Comparison of ENCODE assay signal across 11 mouse cellular contexts in the genomic region with DNA sequence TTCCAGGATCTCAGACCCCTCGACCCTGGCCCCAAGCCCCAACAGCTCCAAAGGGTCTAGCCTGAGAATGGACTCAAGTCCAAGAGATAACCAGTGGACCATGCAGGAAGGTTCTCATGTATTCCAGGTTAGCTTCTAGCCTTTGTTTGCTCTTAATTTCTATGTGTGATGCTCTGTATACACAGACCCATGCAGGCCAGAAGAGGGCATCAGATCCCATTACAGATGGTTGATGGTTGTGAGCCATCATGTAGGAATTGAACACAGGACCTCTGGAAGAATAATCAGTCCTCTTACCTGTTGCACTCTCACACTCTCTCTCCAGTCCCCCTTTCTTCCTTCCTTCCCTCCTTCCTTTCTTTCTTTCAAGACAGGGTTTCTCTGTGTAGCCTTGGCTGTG. TPM values are rescaled to one million over a fixed set of nuclear protein-coding genes. Genes with fewer than 3 reads are reported as not detected.
DNase-seq lines count a peak whose midpoint lies in the region; ATAC-seq and TF ChIP-seq lines count a peak whose summit lies in the region.
"Had no signal": no experiment of that assay in that cellular context is flagged by ENCODE, and none has a peak within 500 bp of the region (broad histone marks: within the 10 kb centered on the region; RNA-seq: fewer than 3 reads in every experiment).

No protein-coding gene starts in this region.

- no peaks in the 10 kb centered on the region for H3K36me3 ChIP-seq in heart, adult 2 months (ENCODE audit: control insufficient read depth, insufficient read depth, low read length)
- H3K36me3 ChIP-seq in kidney, embryonic 16.5 days (ENCODE audit: insufficient read depth, low read length): peaks cover 14% of the 10 kb centered on the region
- no peaks in the 10 kb centered on the region; the same call in 1 of the 2 replicates for H3K36me3 ChIP-seq in liver, embryonic 14.5 days (replicated peaks; ENCODE audit: control insufficient read depth, insufficient read depth, low read depth)

- H3K9me3 ChIP-seq in kidney, embryonic 16.5 days (ENCODE audit: low read length): no peaks in the 10 kb centered on the region
- no peaks in the 10 kb centered on the region for H3K9me3 ChIP-seq in liver, embryonic 14.5 days (ENCODE audit: control insufficient read depth, low read length)
- H3K9me3 ChIP-seq: forebrain, embryonic 13.5 days had no signal

- no peaks in the 10 kb centered on the region for H3K27me3 ChIP-seq in heart, adult 2 months (ENCODE audit: control insufficient read depth, insufficient read depth, low read length)
- H3K27me3 ChIP-seq in kidney, embryonic 16.5 days (ENCODE audit: insufficient read depth, low read length): peaks cover 16% of the 10 kb centered on the region
- H3K27me3 ChIP-seq in liver, embryonic 14.5 days (ENCODE audit: control insufficient read depth, insufficient read depth, low read length): peaks cover 31% of the 10 kb centered on the region

- H3K27ac ChIP-seq in heart, adult 2 months: peak overlapping the region; percentile 84
- H3K27ac ChIP-seq in kidney, embryonic 16.5 days (ENCODE audit: low read length): peak overlapping the region; percentile 75
- H3K27ac ChIP-seq in brown adipose tissue, adult 24 weeks (replicated peaks; ENCODE audit: low read depth, low read length): peak overlapping the region; percentile 87
- no peak overlapping the region for H3K27ac ChIP-seq in liver, embryonic 14.5 days
- H3K27ac ChIP-seq: forebrain, embryonic 13.5 days had no signal

- intact Hi-C loops in heart, adult 2 months (cut with DNase I): no loop called here
- intact Hi-C loops in heart, postnatal 14 days (cut with DNase I): no loop called here

- peaks cover 12% of the 10 kb centered on the region for H3K4me1 ChIP-seq in heart, adult 2 months (ENCODE audit: control insufficient read depth, insufficient read depth, low read length)
- H3K4me1 ChIP-seq in kidney, embryonic 16.5 days (ENCODE audit: insufficient read depth, low read length): peaks cover 22% of the 10 kb centered on the region; the same call in 1 of the 2 replicates
- peaks cover 10% of the 10 kb centered on the region; the same call in 1 of the 2 replicates for H3K4me1 ChIP-seq in brown adipose tissue, adult 24 weeks (ENCODE audit: control insufficient read depth, insufficient read depth, insufficient read length, low read length)
- peaks cover 6 to 27% of the 10 kb centered on the region in 2 experiments for H3K4me1 ChIP-seq in liver, embryonic 14.5 days (replicated peaks; ENCODE audit: control insufficient read depth in 2 of 2, insufficient read depth in 2 of 2, low read length in 1 of 2)

- TF ChIP-seq EP300 in heart, adult 2 months (IDR thresholded peaks at IDR 0.05; ENCODE audit: insufficient read depth, low read depth, low read length): no peak
- no peak for TF ChIP-seq EP300 in liver, embryonic 14.5 days (IDR thresholded peaks at IDR 0.05; ENCODE audit: low read depth)

- no peak overlapping the region for H3K4me2 ChIP-seq in kidney, embryonic 16.5 days (replicated peaks; ENCODE audit: low read depth, low read length)
- H3K4me2 ChIP-seq in liver, embryonic 14.5 days (ENCODE audit: low read depth): no peak overlapping the region
- H3K4me2 ChIP-seq: forebrain, embryonic 13.5 days had no signal

- TF ChIP-seq CTCF in heart, adult 2 months (IDR thresholded peaks at IDR 0.05): peak; percentile 36
- peak; percentile 60 for TF ChIP-seq CTCF in liver, embryonic 14.5 days (IDR thresholded peaks at IDR 0.05; ENCODE audit: low read depth)

- no peak for ATAC-seq in kidney, embryonic 16.5 days (ENCODE audit: low FRiP score, low TSS enrichment)
- ATAC-seq in liver, embryonic 14.5 days (ENCODE audit: insufficient read depth): no peak
- ATAC-seq: forebrain, embryonic 13.5 days had no signal

- WGBS in heart, adult 2 months: 11% methylated on average over 1 of the region's 1 CpGs
- 50% methylated on average over 1 of the region's 1 CpGs for WGBS in kidney, embryonic 16.5 days
- 0% methylated on average over 1 of the region's 1 CpGs for WGBS in liver, embryonic 14.5 days (ENCODE audit: insufficient replicate concordance)

- no peak for TF ChIP-seq POLR2A in heart, adult 2 months (IDR thresholded peaks at IDR 0.05; ENCODE audit: insufficient read depth, low read depth, low read length)

- H3K79me2 ChIP-seq in heart, adult 2 months (replicated peaks; ENCODE audit: control insufficient read depth, insufficient read depth, low read length): no peaks in the 10 kb centered on the region

- no peak overlapping the region for H3K9ac ChIP-seq in heart, adult 2 months (ENCODE audit: low read depth, low read length)
- H3K9ac ChIP-seq in kidney, embryonic 16.5 days (replicated peaks; ENCODE audit: low read length): no peak overlapping the region
- no peak overlapping the region for H3K9ac ChIP-seq in liver, embryonic 14.5 days (replicated peaks)
- H3K9ac ChIP-seq: forebrain, embryonic 13.5 days had no signal

- H3K4me3 ChIP-seq in heart, adult 2 months: no peak overlapping the region; the same call in 1 of the 2 replicates
- H3K4me3 ChIP-seq in kidney, embryonic 16.5 days (ENCODE audit: low read length): no peak overlapping the region
- H3K4me3 ChIP-seq in brown adipose tissue, adult 24 weeks (ENCODE audit: insufficient read depth, low read depth, low read length): no peak overlapping the region
- no peak overlapping the region for H3K4me3 ChIP-seq in liver, embryonic 14.5 days (ENCODE audit: insufficient read depth in 1 of 2, low read depth in 2 of 2, low read length in 2 of 2)
- H3K4me3 ChIP-seq: forebrain, embryonic 13.5 days had no signal

- no peak for DNase-seq in heart, adult 2 months
- DNase-seq in heart, postnatal 14 days: no peak
- DNase-seq in kidney, adult 11 months: no peak
- no peak for DNase-seq in liver, embryonic 14.5 days (ENCODE audit: low read depth in 3 of 3, low spot score in 3 of 3)
- DNase-seq in MN1 (ENCODE audit: low spot score): no peak
- no peak for DNase-seq in adrenal gland, postnatal 14 days
- DNase-seq: cerebellum, adult 8-10 months; gastrocnemius, postnatal 14 days had no signal

RNA-seq across cellular contexts. Expression of gene Icam1, which starts 3.4 kb away (rescaled TPM):
- 1 to 10 TPM; 7.6 to 9.2 TPM for total RNA-seq in heart, adult 2 months (2021)
- polyA plus RNA-seq in heart, adult 2 months (2012; rRNA removed): 12.4 and 15.3 TPM in 2 replicates
- total RNA-seq in heart, postnatal 14 days (2021): 10 to 100 TPM in 1 of 2 experiments, 1 to 10 TPM in 1; 8.5 to 10.1 TPM
- 14.2 and 18.0 TPM in 2 replicates for polyA plus RNA-seq in kidney, embryonic 16.5 days (2015; fragmentation: Nextera tagmentation; extraction: Ambion mirVana)
- 2.3 and 3.1 TPM in 2 replicates for polyA plus RNA-seq in brown adipose tissue, adult 24 weeks (2012; ENCODE audit: insufficient read depth, insufficient read length, missing spikeins)
- 5.4 and 6.9 TPM in 2 replicates for polyA plus RNA-seq in liver, embryonic 14.5 days (2012; rRNA removed)
- 7.9 and 9.1 TPM in 2 replicates for polyA plus RNA-seq in liver, embryonic 14.5 days (2014; fragmentation: Nextera tagmentation; extraction: Ambion mirVana)
- 12.7 and 13.8 TPM in 2 replicates for total RNA-seq in adrenal gland, postnatal 14 days (2021)

RNA-seq across cellular contexts. Expression of gene Mrpl4, which starts 9.8 kb away (rescaled TPM):
- total RNA-seq in heart, adult 2 months (2021): 100 to 1,000 TPM; 124 to 130 TPM
- 173 and 226 TPM in 2 replicates for polyA plus RNA-seq in heart, adult 2 months (2012; rRNA removed)
- 100 to 1,000 TPM; 116 to 123 TPM for total RNA-seq in heart, postnatal 14 days (2021)
- polyA plus RNA-seq in kidney, embryonic 16.5 days (2015; fragmentation: Nextera tagmentation; extraction: Ambion mirVana): 161 and 169 TPM in 2 replicates
- 140 and 185 TPM in 2 replicates for polyA plus RNA-seq in brown adipose tissue, adult 24 weeks (2012; ENCODE audit: insufficient read depth, insufficient read length, missing spikeins)
- 36.5 and 36.7 TPM in 2 replicates for polyA plus RNA-seq in liver, embryonic 14.5 days (2012; rRNA removed)
- polyA plus RNA-seq in liver, embryonic 14.5 days (2014; fragmentation: Nextera tagmentation; extraction: Ambion mirVana): 61.3 and 67.7 TPM in 2 replicates
- total RNA-seq in adrenal gland, postnatal 14 days (2021): 135 and 144 TPM in 2 replicates

RNA-seq across cellular contexts. Expression of gene Icam4, which starts 16.8 kb away (rescaled TPM):
- total RNA-seq in heart, adult 2 months (2021): 1 to 10 TPM in 1 of 2 experiments, under 1 TPM in 1; 0.84 to 1.0 TPM
- polyA plus RNA-seq in heart, adult 2 months (2012; rRNA removed): 0.70 and 1.4 TPM in 2 replicates
- total RNA-seq in heart, postnatal 14 days (2021): under 1 TPM; 0.37 to 0.38 TPM
- 0.84 and 0.91 TPM in 2 replicates for polyA plus RNA-seq in kidney, embryonic 16.5 days (2015; fragmentation: Nextera tagmentation; extraction: Ambion mirVana)
- polyA plus RNA-seq in brown adipose tissue, adult 24 weeks (2012; ENCODE audit: insufficient read depth, insufficient read length, missing spikeins): not detected in 2 replicates
- polyA plus RNA-seq in liver, embryonic 14.5 days (2012; rRNA removed): 61.8 and 64.1 TPM in 2 replicates
- polyA plus RNA-seq in liver, embryonic 14.5 days (2014; fragmentation: Nextera tagmentation; extraction: Ambion mirVana): 204 and 223 TPM in 2 replicates
- 1.2 and 4.1 TPM in 2 replicates for total RNA-seq in adrenal gland, postnatal 14 days (2021)

RNA-seq across cellular contexts. Expression of gene Icam5, which starts 19.5 kb away (rescaled TPM):
- total RNA-seq in heart, adult 2 months (2021): not detected
- polyA plus RNA-seq in heart, adult 2 months (2012; rRNA removed): 0.06 and 0.08 TPM in 2 replicates
- under 1 TPM in 1 of 2 experiments, not detected in 1; 0.12 TPM for total RNA-seq in heart, postnatal 14 days (2021)
- 0.39 and 0.45 TPM in 2 replicates for polyA plus RNA-seq in kidney, embryonic 16.5 days (2015; fragmentation: Nextera tagmentation; extraction: Ambion mirVana)
- polyA plus RNA-seq in brown adipose tissue, adult 24 weeks (2012; ENCODE audit: insufficient read depth, insufficient read length, missing spikeins): not detected in 2 replicates
- polyA plus RNA-seq in liver, embryonic 14.5 days (2012; rRNA removed): 0.70 and 0.87 TPM in 2 replicates
- polyA plus RNA-seq in liver, embryonic 14.5 days (2014; fragmentation: Nextera tagmentation; extraction: Ambion mirVana): 0.20 and 0.28 TPM in 2 replicates
- 0.74 and 0.90 TPM in 2 replicates for total RNA-seq in adrenal gland, postnatal 14 days (2021)

RNA-seq across cellular contexts. Expression of gene S1pr2, which starts 35.8 kb away (rescaled TPM):
- 1 to 10 TPM; 2.8 to 3.2 TPM for total RNA-seq in heart, adult 2 months (2021)
- polyA plus RNA-seq in heart, adult 2 months (2012; rRNA removed): 4.2 and 6.1 TPM in 2 replicates
- total RNA-seq in heart, postnatal 14 days (2021): 1 to 10 TPM; 5.4 to 6.9 TPM
- polyA plus RNA-seq in kidney, embryonic 16.5 days (2015; fragmentation: Nextera tagmentation; extraction: Ambion mirVana): 35.1 and 37.7 TPM in 2 replicates
- polyA plus RNA-seq in brown adipose tissue, adult 24 weeks (2012; ENCODE audit: insufficient read depth, insufficient read length, missing spikeins): 1.3 and 2.6 TPM in 2 replicates
- polyA plus RNA-seq in liver, embryonic 14.5 days (2012; rRNA removed): 1.2 and 1.3 TPM in 2 replicates
- polyA plus RNA-seq in liver, embryonic 14.5 days (2014; fragmentation: Nextera tagmentation; extraction: Ambion mirVana): 2.3 and 3.0 TPM in 2 replicates
- total RNA-seq in adrenal gland, postnatal 14 days (2021): 9.1 and 11.0 TPM in 2 replicates

Comparison
In these comparisons a context has a peak if more than half of its experiments do, and no peak if none do; other contexts are left out.
1. RNA of gene Icam4, which starts 16.8 kb away (polyA plus RNA-seq): 61.8 to 223 TPM in liver, embryonic 14.5 days; 0.70 to 1.4 TPM in heart, adult 2 months, 0.84 to 0.91 TPM in kidney, embryonic 16.5 days and not detected in brown adipose tissue, adult 24 weeks; every median in the first group is over 10 times any median in the second.